Mouse (Mus musculus) ES-CJ7 (cell line): ENCODE results near the gene Wipf1.

Experiments
- DNase-seq: peaks from one replicate; pipeline ENCODE4 v3.0.0; 2011; ENCODE audit warnings: low read depth, low spot score

Gene Wipf1

GRCm38 (mm10) chr2:73545556-73545955, 16.0 kb upstream of the Wipf1 start:
- no peak for DNase-seq

- peak; percentile 12 for DNase-seq
Observed at GRCm38 (mm10) chr2:73540450-73541162, 11.1 kb upstream of the Wipf1 start.

DNA sequence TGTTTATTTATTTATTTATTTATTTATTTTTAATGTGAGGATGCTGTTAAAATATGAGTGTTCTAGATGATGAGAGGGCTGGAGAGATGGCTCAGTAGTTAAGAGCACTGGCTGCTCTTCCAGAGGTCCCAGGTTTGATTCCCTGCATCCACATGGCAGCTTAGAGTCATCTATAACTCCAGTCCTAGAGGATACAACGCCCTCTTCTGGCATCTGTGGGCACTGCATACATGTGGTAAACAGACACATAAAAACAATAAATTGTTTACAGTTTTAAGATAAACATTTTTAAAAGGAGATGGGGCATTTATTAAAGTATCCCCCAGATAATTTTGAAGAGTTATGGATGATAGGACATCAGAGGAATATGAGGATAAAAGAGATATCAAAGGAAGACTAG, 10.2 kb upstream of the Wipf1 start:
- peak; percentile 32 for DNase-seq

- no peak for DNase-seq
Observed at GRCm38 (mm10) chr2:73539141-73539540, 9.6 kb upstream of the Wipf1 start.

DNA sequence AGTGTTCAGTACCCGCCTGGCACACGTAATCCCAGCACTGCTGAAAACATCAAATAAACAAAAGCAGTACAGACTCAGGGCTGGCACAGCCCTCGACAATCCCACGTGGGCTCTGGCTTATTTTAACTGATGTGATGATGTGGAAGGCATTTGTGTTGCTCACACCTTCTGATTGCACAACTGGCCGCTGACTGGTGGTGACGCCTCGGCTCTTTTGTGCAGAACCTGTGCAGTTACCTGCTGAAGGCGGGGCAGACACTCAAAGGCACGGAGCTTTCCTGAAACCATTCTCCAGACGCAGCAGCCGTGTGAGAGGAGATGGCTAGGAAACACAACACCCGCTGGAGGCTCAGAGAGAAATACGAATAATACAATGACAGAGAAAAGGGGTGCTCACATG, 9.1 kb upstream of the Wipf1 start:
- DNase-seq: no peak

DNA sequence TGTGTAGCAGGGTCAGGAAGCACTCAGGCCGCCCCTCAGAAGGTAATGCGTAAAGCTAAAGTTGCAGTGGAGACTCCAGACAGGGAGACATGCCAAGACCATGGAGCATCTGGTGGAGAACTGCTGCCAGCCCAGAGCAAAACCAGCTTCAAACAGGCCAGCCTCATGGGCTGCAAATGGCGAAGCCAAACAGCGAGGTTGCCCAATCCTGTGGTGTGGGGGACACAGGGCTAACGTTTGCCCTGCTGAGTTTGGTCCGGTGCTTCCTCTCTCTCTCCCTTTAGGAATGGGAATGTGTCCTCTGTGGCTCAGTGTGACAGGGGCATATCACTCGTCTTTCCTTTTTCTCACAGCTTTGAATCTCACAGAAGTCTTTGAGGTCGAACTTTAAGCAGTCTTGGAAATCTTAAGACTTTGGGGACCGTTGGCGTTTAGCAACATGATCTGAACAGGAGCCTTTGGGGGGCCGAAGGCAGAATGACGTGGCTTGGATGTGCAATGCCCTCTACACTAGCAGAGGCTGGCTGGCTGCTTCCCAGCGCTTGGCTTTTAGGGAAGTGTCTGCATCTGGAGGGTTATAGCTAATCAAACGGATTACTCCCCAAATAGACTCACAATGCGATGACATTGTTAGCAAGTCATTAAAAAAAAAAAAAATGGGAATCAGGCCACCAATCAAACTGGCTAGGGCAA, 6.7 kb upstream of the Wipf1 start:
- no peak for DNase-seq

DNA sequence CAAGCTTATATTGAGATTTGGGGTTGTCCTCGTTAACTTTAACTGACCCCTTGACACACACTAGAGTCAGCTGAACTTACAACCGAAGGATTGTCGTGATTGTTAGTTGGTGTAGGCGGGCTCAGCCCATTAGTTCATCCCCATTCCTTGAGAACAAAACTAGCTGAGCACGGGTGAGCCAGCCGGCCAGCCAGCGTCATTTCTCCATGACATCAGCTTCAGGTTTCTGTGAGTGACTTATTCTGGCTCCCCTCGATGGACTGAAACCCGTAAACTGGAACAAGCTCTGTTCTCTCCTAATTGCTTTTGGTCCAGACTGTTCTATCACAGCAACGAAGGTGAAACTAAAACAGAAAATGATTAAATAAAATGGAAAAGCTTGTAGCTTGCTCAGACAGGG, 5.2 kb upstream of the Wipf1 start:
- DNase-seq: no peak

GRCm38 (mm10) chr2:73530487-73530886, 953 bp upstream of the Wipf1 start:
- no peak for DNase-seq

GRCm38 (mm10) chr2:73528516-73529355, 798 bp downstream of the Wipf1 start:
- DNase-seq: peak; percentile 22

DNA sequence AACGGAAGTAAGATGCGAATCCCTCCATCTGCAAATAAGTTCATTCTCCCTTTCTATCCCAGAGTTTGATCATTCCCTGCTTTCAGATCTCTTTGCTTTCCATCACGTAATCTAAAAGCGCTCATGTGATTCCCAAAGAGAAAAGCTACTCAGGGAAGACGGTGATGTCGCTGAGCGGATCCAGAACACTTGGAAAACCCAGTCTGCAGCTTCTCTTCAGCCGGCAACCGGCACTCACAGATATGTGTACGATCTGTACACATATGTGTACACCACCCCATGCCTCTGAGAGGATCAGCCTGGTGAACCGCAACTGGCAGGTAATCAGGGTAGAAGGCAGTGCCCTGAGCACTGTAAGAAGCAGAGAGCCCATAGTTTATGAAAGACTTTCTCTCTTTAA, 1.6 kb downstream of the Wipf1 start:
- no peak for DNase-seq

DNA sequence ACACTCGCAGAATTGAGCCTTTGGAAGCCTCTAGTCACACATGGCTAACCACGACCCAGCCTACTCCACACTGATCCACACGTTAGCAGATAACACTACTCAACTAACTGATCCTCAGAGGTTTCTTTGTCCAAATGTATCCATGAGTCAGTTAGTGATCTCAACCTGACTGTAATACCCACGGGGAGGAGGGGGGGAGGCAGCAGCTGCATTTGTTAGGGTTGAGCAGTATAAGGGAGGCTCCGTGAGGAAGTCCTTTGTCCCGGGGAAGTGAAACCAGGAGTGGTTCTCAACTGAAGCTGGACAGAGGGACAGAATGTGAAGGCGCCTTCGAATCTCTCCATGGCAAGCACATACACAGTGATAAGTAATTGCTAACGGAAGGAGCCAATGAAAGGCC, 2.8 kb downstream of the Wipf1 start:
- DNase-seq: no peak

DNA sequence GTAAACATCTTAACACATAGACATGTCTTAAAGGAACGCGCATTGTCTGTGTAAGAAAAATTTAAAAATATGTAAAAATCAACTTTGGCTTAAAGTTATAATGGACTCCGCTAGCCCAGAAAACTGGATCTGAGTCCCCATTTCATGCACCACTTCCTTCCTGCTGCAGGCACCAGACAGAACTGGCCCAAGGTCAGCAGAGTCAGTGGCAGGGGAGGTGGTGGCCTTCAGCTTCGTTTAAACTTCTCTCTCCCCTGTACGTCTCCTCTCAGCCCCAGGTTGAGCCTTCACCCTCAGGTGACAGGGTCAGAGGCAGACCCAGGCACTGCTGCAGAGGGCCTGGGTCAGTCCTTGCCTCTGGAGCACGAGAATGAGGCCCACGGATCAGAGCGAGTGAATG, 6.6 kb downstream of the Wipf1 start:
- no peak for DNase-seq

GRCm38 (mm10) chr2:73522336-73522735, 7.2 kb downstream of the Wipf1 start:
- no peak for DNase-seq

DNA sequence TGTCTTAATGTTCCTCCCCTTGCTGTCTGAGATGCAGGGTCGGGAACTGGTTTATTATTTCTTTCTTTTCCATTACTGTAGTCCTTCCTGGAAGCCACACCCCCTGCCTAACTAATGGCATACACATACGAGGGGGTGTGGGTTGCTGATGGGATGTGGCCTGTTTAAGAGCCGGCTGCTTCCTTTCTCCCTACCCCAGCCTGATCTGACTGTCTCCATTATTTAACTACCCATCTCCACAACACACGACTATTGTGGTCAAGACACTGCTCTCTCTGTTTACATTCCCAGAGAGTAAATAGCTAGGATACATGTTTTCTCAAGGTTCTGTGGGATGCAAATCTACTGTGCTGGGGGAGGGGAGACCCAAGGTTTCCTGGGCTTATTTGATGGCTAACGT, 7.8 kb downstream of the Wipf1 start:
- no peak for DNase-seq

DNA sequence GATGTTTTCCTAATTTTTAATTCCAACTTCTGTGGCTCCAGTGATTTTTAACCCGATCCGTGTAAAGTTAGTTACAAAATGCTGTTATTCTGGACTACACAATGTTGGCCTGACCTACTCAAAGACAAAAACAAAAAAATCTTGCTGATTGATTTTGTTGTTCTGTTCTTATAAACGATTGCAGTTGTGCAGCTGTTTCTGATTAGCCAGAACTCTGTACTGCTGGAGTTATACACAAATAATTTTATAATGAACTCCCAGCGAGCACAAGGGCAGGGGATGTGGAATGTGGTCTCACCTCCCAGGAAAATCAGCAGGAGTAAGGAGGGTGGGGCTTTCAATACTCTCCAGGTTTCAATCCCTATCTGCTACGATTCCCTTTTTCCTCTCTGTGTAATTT, 10.6 kb downstream of the Wipf1 start:
- no peak for DNase-seq

DNA sequence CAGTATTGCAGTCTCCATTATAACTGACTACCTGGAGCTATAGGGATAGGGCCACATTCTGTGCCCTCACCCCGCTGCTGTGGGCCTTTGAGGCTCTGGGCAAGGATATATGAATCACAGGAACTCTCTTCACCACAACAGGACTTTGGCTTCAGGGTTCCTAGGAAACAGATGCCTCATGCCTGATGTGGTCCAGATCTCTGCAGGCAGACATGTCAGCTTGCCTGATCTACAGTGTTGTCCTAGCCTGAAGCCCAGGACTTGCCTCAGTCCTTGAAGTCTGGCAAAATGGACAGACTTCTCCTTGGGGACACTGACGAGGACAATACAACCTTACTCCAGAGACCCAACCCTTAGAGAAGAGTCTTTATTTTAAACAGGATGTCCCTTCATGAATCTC, 11.2 kb downstream of the Wipf1 start:
- no peak for DNase-seq

DNA sequence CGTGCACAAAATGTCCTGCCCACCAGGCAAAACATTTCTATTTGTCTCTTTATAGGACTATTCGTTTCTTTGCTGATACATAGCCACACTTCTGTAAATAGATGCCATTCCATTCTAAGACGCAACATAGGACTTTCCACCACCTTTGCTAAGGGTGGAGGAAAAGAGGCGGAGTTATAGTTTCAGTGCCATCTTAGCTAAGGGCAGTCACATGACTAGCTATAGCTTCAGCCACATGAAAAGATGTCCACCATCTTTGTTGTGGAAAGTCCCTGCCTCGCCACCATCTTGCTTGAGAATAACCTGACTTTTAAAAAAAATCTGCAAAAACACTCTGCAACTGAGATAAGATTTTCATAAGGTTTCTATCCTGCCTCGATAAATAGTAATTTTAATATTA, 15.4 kb downstream of the Wipf1 start:
- DNase-seq: peak; percentile 38

GRCm38 (mm10) chr2:73513204-73513749, 16.3 kb downstream of the Wipf1 start:
- DNase-seq: no peak

- DNase-seq: no peak
Observed at GRCm38 (mm10) chr2:73512044-73512443, 17.5 kb downstream of the Wipf1 start.

DNA sequence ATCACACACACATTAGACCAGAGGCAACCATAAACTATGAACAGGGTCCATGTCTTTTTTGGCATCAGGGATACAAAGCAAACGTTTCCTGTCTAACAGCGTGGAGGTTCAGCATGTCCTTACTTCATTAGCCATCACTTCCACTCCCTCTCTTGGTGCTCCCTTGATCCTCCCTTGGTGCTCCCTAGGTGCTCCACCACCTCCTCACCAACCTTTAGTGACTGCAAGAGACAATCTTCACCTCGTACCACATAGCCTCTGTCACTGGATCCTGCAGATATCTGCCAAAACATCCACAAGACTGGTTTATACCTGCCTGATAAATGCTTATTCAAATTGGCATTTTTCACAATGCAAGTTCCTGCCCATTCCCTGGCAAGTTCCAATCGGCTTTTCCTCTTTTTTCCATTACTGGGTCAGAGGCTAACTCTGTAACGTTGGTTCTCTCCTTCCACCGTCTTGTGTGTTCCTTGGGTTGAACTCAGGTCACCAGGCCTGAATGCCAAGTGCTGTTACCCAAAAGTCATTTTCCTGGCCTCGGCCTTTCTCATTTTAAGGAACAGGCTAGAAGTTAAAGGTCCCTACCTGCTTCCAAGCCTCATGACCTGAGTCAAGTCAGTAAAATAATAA, 18.7 kb downstream of the Wipf1 start:
- no peak for DNase-seq

GRCm38 (mm10) chr2:73510025-73510288, 19.6 kb downstream of the Wipf1 start:
- no peak for DNase-seq
